Mouse (Mus musculus) forebrain, embryonic 16.5 days (tissue): ENCODE measurements around the gene Gm27021. TPM values are rescaled to one million over a fixed set of nuclear protein-coding genes. Genes with fewer than 3 reads are reported as not detected.

Experiments used
- ATAC-seq: fragments of 200-750 bp; cut with Nextera tagmentation; 2 replicates; pipeline ENCODE4 v1.8.0; 2017; ENCODE audit warnings: mild to moderate bottlenecking, moderate library complexity
- H3K27ac ChIP-seq: fragments of 300-500 bp; sonication (generic); 2 replicates; pipeline ENCODE4 v1.5.1; 2014; ENCODE audit warnings: low read length, control low read depth
- H3K27me3 ChIP-seq: fragments of 300-500 bp; sonication (generic); replicated peaks from 2 replicates; pipeline ENCODE4 v1.6.1; 2014; ENCODE audit warnings: low read length; ENCODE audit not compliant: control insufficient read depth, insufficient read depth
- H3K36me3 ChIP-seq: fragments of 300-500 bp; sonication (generic); 2 replicates; pipeline ENCODE4 v1.6.1; 2014; ENCODE audit not compliant: control insufficient read depth, insufficient read depth
- H3K4me1 ChIP-seq: fragments of 300-500 bp; sonication (generic); replicated peaks from 2 replicates; pipeline ENCODE4 v1.6.1; 2014; ENCODE audit warnings: low read length; ENCODE audit not compliant: control insufficient read depth, insufficient read depth
- H3K4me2 ChIP-seq: fragments of 300-500 bp; sonication (generic); 2 replicates; pipeline ENCODE4 v1.6.1; 2014; ENCODE audit warnings: mild to moderate bottlenecking, low read length, control low read depth
- H3K4me3 ChIP-seq: fragments of 300-500 bp; sonication (generic); replicated peaks from 2 replicates; pipeline ENCODE4 v1.5.1; 2014; ENCODE audit warnings: mild to moderate bottlenecking, low read length, control low read depth
- H3K9ac ChIP-seq: fragments of 300-500 bp; sonication (generic); replicated peaks from 2 replicates; pipeline ENCODE4 v1.6.1; 2014; ENCODE audit warnings: low read depth, low read length, control low read depth
- H3K9me3 ChIP-seq: fragments of 300-500 bp; sonication (generic); 2 replicates; pipeline ENCODE4 v1.6.1; 2016; ENCODE audit warnings: low read length; ENCODE audit not compliant: control insufficient read depth
- WGBS: fragments of 180-500 bp; shearing (Covaris S2); extraction: QIAGEN DNeasy Blood & Tissue Kit; methylation state at CpG from one replicate; pipeline ENCODE4 v1.1.7; 2014; 5-methylcytosine and 5-hydroxymethylcytosine counted together
- polyA plus RNA-seq: library from polyadenylated mRNA; unstranded; fragments of >200 nt; fragmentation: Nextera tagmentation; extraction: Ambion mirVana; gene quantifications from 2 replicates; pipeline ENCODE4 v1.2.1, GENCODE M21; 2015

Gm27021 gene
- polyA plus RNA-seq, 1 experiment from 2014 or later = 5.5 TPM

DNA sequence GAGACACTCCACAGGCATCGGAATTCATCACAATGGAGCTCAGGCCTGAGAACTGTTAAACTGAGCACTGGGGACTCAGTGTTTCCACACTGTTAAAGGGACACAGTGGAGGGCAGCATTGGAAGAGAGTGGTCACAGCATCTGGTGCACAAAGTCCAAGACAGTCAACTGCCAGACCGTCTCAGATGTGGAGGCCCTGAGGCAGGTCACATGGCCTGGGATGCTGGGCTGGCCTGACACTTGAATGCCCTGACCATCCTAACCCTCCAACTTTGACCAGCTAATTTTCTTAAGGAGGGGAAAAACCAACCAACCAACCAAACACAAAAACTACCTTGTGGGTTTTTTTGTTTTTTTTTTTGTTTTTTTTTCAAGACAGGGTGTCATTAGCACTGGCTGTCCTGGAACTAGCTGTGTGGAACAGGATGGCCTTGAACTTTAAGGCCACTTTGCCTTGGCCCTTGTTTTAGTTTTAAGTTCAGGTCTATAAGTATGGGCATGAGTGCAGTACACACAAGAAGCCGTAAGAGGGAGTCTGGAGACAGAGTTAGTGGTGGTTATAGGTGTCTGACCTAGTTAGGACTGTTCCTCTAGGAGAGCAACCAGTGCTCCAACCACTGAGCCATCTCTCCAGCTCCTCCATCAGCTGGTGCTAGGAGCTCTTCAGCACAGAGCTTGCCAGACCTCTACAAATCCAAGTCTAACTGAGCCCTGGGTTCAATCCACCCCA is 2.0 kb downstream of the Gm27021 start:
- Histone ChIP-seq H3K4me3 (no peak overlapping the region), H3K9ac (no peak overlapping the region), H3K9me3 (no peaks in the 10 kb centered on the region), H3K4me1 (peaks cover 41% of the 10 kb centered on the region), H3K36me3 (peaks cover 3% of the 10 kb centered on the region; the same call in 1 of the 2 replicates), H3K4me2 (peak overlapping the region; percentile 97), H3K27me3 (no peaks in the 10 kb centered on the region), H3K27ac (no peak overlapping the region)
- WGBS = 80% methylated on average over 3 of the region's 3 CpGs
- ATAC-seq = no peak

DNA sequence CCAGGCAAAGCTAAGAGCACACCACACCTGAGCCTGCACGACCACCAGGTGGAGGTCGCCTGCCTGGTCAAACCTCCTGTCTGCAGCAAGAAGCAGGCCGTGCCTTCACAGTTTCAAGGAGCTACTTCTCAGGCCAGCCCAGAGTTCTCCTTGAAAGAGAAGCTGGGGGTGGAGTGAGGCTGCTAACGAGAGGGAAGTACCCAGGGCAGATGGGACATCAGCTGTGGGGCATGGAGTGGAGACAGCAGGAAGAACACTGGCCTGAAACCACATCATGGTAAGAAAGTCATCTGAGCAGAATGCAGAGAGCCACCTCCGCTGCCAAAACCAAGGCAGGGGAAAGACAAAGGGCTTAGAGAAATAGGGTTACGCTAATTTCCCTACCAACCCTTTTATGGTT is 3.3 kb downstream of the Gm27021 start:
- Histone ChIP-seq H3K4me3 (no peak overlapping the region), H3K36me3 (no peaks in the 10 kb centered on the region), H3K9me3 (no peaks in the 10 kb centered on the region), H3K27ac (no peak overlapping the region), H3K27me3 (no peaks in the 10 kb centered on the region), H3K9ac (0 out of 2 replicates have a peak overlapping the region, but pooled peaks have one; percentile 6), H3K4me2 (no peak overlapping the region), H3K4me1 (peaks cover 39% of the 10 kb centered on the region)
- ATAC-seq = no peak
- WGBS = 71% methylated on average over 6 of the region's 6 CpGs

DNA sequence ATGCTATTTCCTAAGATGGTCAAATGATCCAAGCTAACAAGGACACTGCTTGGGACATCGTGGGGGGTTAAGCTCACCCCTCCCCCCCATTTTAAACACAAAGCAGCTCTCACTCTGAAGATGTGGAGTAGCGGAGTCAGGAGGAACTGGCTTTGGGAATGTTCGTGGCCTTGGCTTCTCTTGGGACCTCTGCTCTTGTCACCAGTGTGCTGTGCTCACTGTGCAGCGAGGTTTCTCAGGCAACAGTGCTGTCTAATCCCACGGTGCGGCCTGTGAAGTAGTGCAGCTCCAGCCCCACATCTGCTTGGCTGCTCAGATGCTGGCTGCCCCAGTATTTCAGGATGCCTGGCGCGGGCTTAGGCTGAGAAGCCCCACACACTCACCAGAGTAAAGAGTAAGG is 10.5 kb downstream of the Gm27021 start:
- no peak overlapping the region for H3K4me3 ChIP-seq
- no peaks in the 10 kb centered on the region for H3K27me3 ChIP-seq
- WGBS = 88% methylated on average over 8 of the region's 8 CpGs
- H3K4me1 ChIP-seq = no peaks in the 10 kb centered on the region
- ATAC-seq = no peak
- peaks cover 15% of the 10 kb centered on the region; the same call in 1 of the 2 replicates for H3K36me3 ChIP-seq
- no peak overlapping the region for H3K9ac ChIP-seq
- H3K27ac ChIP-seq = no peak overlapping the region
- H3K9me3 ChIP-seq = no peaks in the 10 kb centered on the region
- no peak overlapping the region for H3K4me2 ChIP-seq

DNA sequence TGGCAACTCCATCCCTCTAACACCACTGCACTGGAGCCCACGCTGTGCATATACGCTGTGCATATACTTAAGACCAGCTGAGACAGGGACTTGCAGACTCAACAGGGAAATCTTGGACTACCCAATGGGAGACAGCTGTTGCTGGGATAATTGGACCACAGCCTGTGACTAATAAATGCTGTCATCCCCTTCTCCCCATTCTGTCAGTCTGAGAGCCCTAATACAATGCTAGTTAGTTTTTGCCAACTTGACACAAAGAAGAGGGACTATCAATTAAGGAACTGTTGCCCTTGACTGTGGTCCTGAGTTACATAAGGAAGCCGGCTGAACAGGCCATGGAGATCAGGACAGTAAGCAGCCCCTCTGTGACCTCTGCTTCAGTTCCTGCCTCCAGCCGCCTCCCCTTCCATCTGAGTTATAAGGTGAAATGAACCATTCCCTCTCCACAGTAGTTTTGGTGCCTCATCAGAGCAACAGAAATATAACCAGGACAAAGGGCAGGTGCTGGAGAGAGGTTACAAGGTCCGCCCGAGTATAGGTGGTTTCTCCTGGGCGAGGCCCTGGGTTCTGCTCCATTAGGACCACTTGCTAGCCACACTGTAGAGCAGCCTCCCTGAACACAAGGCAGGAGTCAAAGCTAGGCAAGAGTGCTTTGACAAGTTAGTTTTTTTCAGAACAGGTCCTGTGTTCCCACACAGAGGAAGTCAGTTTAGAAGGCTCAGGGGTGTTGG is 11.4 kb downstream of the Gm27021 start:
- peaks cover 15% of the 10 kb centered on the region; the same call in 1 of the 2 replicates for H3K36me3 ChIP-seq

DNA sequence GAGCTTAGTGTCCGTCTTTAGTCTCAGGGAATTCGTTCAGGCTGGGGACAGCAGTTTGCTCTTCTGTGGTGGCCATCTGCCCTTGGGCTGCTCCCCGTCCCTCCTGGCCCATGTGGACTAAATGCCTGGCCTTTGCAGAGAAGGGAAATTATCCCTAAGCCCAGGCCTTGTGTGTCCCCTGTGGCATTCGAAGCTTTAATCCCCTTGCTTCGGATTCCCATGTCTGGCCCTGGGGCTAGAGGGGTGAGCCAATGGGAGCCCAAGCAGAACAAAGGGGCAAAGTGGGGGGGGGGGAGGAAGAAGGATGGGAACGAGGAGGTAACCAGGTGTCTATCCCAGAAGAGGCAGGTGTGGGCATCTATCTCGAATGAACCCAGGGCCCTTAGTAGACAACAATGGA is 20.3 kb downstream of the Gm27021 start, which contains the start of gene 1190005I06Rik:
TSS of gene 1190005I06Rik (minus strand) at position 101 of the 400 bp plus-strand sequence.
- Histone ChIP-seq H3K27ac (no peak within 1 kb of the TSS), H3K4me2 (no peak within 1 kb of the TSS), H3K36me3 (no peaks in the 10 kb centered on the region), H3K4me1 (peaks cover 6% of the 10 kb centered on the region), H3K9ac (no peak within 1 kb of the TSS), H3K4me3 (no peak within 1 kb of the TSS), H3K27me3 (no peaks in the 10 kb centered on the region), H3K9me3 (no peaks in the 10 kb centered on the region)
- WGBS = 27% methylated on average over 7 of the region's 7 CpGs
- ATAC-seq = no peak

More for the DNA sequence above, 11.4 kb downstream of the Gm27021 start:
- Histone ChIP-seq H3K27me3 (no peaks in the 10 kb centered on the region), H3K9me3 (no peaks in the 10 kb centered on the region), H3K4me2 (no peak overlapping the region), H3K4me3 (no peak overlapping the region), H3K4me1 (no peaks in the 10 kb centered on the region), H3K27ac (no peak overlapping the region), H3K9ac (no peak overlapping the region)
- ATAC-seq = no peak
- 86% methylated on average over 7 of the region's 7 CpGs for WGBS

DNA sequence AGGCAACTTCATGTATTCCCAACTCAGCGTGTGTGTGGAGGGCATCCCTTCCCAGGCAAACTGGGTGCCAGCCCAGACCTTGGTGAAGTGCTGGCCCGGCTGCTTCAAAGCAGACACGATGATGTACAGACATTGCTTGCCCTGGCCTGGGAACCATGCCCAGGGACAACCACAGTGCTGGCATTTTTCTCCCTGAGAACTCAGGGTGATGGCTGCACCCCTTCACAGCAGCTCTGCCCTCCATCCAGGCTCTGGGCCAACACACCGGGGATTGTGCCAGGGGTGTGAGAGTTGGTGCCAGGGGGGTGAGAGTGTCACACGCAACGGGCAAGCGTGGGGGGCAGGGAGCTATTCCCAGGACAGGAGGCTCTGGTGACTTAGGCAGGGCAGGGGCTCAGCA is 23.2 kb downstream of the Gm27021 start:
- H3K27ac ChIP-seq = no peak overlapping the region; the same call in 1 of the 2 replicates
- WGBS = 37% methylated on average over 7 of the region's 7 CpGs
- no peaks in the 10 kb centered on the region for H3K27me3 ChIP-seq
- H3K4me2 ChIP-seq = no peak overlapping the region
- no peak overlapping the region for H3K9ac ChIP-seq
- no peak overlapping the region for H3K4me3 ChIP-seq
- no peaks in the 10 kb centered on the region for H3K9me3 ChIP-seq
- H3K4me1 ChIP-seq = peaks cover 6% of the 10 kb centered on the region
- peak; percentile 71 for ATAC-seq
- no peaks in the 10 kb centered on the region for H3K36me3 ChIP-seq

DNA sequence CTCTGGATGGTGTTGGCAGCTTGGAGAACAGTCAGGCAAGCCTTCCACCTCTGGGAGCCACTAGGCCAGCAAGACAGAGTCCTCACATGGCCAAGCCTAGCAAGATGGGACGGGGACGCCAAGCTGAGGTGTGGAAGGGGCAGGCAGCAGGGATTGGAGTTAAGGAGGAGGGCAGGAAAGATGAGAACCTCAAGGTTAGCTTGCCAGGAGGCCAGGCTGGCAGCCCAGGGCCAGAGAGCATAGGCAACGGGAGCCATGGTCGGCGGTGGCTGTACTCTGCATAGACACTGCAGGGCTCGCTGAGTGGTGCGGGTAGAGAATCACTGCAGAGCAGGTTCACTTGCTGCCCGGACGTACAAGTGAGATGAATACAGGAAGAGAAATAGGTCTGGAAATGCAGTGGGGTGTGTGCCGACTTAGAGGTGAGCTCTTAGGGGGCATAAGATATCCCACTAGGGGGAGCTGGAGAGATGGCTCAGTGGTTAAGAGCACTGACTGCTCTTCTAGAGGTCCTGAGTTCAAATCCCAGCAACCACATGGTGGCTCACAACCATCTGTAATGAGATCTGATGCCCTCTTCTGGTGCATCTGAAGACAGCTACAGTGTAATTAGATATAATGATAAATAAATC is 25.7 kb downstream of the Gm27021 start:
- Histone ChIP-seq H3K4me1 (peaks cover 6% of the 10 kb centered on the region), H3K4me2 (no peak overlapping the region), H3K4me3 (no peak overlapping the region), H3K36me3 (no peaks in the 10 kb centered on the region), H3K27me3 (no peaks in the 10 kb centered on the region), H3K9me3 (no peaks in the 10 kb centered on the region), H3K27ac (no peak overlapping the region), H3K9ac (no peak overlapping the region)
- no peak for ATAC-seq
- 76% methylated on average over 10 of the region's 10 CpGs for WGBS

DNA sequence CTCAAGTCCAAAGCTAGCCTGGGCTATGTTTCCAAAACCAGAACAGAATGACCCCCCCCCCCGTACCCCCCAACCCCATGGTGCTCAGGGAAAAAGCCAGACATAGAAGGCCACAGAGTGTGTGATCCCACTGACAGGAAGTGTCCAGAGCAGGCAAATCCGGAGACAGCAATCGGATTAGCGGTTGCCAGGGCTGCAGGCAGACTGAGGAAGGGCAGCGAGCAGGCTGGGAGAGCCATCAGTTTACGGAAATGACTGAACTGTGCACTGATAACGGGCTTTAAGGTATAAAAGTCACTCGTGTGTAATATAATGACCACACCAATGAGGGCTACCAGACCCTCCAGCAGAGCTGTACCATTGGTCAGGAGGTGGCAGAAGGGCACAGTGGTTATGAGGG is 26.6 kb downstream of the Gm27021 start:
- Histone ChIP-seq H3K9ac (no peak overlapping the region), H3K36me3 (no peaks in the 10 kb centered on the region), H3K9me3 (no peaks in the 10 kb centered on the region), H3K27me3 (peaks cover 3% of the 10 kb centered on the region; the same call in 1 of the 2 replicates), H3K4me3 (no peak overlapping the region), H3K4me1 (peaks cover 6% of the 10 kb centered on the region), H3K27ac (no peak overlapping the region), H3K4me2 (no peak overlapping the region)
- 20% methylated on average over 8 of the region's 8 CpGs for WGBS
- no peak for ATAC-seq

DNA sequence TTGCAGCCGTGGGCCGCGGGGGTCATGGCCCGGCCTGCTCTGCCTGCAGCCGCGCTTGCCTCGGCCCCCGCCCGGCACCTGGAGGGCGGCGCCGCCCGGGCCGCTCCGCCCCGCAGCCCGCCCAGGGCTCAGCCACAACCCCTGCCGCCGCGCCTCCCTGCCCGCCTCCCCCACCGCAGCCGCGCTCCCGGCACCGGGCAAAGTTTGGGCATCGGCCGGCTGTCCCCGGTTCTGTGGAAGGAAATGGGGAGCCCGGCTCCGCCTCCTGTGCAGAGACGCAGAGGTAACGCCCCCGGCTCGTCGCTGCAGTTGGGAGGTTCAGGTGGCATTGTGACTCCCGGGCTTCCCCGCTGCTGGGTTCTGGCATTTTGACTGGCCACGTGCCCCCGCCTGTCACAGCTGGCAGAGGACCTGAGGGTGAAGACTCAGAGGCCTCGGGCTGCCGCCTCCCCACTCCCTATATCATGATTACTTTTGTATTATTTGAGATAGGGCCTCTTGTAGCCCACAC is 33.5 kb downstream of the Gm27021 start:
- peaks cover 8% of the 10 kb centered on the region for H3K4me1 ChIP-seq
- under 1% methylated on average over 39 of the region's 42 CpGs for WGBS
- no peaks in the 10 kb centered on the region for H3K36me3 ChIP-seq
- peak; percentile 57 for ATAC-seq
- H3K27ac ChIP-seq = no peak overlapping the region
- peak overlapping the region; percentile 97 for H3K4me2 ChIP-seq
- H3K9me3 ChIP-seq = no peaks in the 10 kb centered on the region
- H3K27me3 ChIP-seq = peaks cover 17% of the 10 kb centered on the region
- peak overlapping the region; percentile 64 for H3K4me3 ChIP-seq
- H3K9ac ChIP-seq = peak overlapping the region; percentile 70
